Mouse (Mus musculus): ENCODE measurements around the gene Gm19345.

Gene Gm19345

GRCm38 (mm10) chr7:19871943-19872601, 20.3 kb downstream of the Gm19345 start:
- no peak for DNase-seq (ENCODE audit: low read depth)

- peak; percentile 34 for DNase-seq (ENCODE audit: low read depth)
These were observed 24.3 kb downstream of the Gm19345 start for GRCm38 (mm10) chr7:19875948-19876682.

- no peak for DNase-seq (ENCODE audit: low read depth)
These were observed 25.1 kb downstream of the Gm19345 start for GRCm38 (mm10) chr7:19876781-19877425.

GRCm38 (mm10) chr7:19880754-19881153, 29.0 kb downstream of the Gm19345 start:
- no peak for DNase-seq (ENCODE audit: low read depth)

GRCm38 (mm10) chr7:19887849-19888248, 36.0 kb downstream of the Gm19345 start, which contains the start of gene Ceacam19:
Gene Ceacam19 (minus strand): TSS chr7:19887965.
- no peak for DNase-seq (ENCODE audit: low read depth)

GRCm38 (mm10) chr7:19889881-19890280, 38.1 kb downstream of the Gm19345 start:
- DNase-seq (ENCODE audit: low read depth) = peak; percentile 38

All from c-Kit-positive CD71-positive TER-119-negative erythroid progenitor cells, embryonic 14.5 days (primary cell).